Mouse (Mus musculus): ENCODE data around the gene Itprip.

DNA sequence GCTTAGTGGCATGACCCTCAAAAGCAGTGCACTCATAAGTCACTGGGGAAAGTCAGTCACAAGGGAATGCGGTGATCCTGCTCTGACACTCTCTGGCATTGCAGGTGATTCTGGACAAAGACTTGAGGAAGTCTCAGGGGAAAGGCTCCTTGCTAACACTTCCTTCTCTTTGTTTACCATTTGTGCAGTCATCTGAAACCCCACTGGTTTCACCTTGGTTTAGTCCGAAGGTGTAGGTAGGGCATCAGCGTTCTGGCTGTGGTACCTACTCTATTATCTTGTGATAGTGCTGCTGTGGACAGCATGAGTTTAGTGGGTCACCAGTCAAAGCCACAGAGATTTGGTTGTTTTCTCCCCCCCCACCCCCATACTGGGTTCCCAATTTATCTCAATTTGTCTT is 69.4 kb downstream of the Itprip start:
- TF ChIP-seq CTCF (IDR thresholded peaks at IDR 0.05) (no peak), EP300 (IDR thresholded peaks at IDR 0.05; ENCODE audit: insufficient read depth, low read depth, low read length) (no peak), POLR2A (IDR thresholded peaks at IDR 0.05; ENCODE audit: insufficient read depth, low read depth, low read length) (no peak)

Data from heart, adult 2 months (tissue).